Mouse (Mus musculus) adrenal gland, adult 2 months (tissue): ENCODE measurements around the gene Synj2. TPM values are rescaled to one million over a fixed set of nuclear protein-coding genes. Genes with fewer than 3 reads are reported as not detected.

Source experiments
- DNase-seq: peaks from one replicate; pipeline ENCODE4 v3.0.0; 2021
- polyA plus RNA-seq: library from polyadenylated mRNA; depleted of rRNA; stranded (reverse); fragments of >200 nt; gene quantifications from 2 replicates; pipeline ENCODE4 v1.2.3, GENCODE M21; 2012
- total RNA-seq, 2 experiments: library from RNA; stranded (reverse); gene quantifications; 2 replicates each; pipeline ENCODE4 v1.2.3; 2021

The Synj2 gene
- total and polyA plus RNA-seq, 3 experiments: 3.6 to 18.3 (median 9.7) TPM

DNA sequence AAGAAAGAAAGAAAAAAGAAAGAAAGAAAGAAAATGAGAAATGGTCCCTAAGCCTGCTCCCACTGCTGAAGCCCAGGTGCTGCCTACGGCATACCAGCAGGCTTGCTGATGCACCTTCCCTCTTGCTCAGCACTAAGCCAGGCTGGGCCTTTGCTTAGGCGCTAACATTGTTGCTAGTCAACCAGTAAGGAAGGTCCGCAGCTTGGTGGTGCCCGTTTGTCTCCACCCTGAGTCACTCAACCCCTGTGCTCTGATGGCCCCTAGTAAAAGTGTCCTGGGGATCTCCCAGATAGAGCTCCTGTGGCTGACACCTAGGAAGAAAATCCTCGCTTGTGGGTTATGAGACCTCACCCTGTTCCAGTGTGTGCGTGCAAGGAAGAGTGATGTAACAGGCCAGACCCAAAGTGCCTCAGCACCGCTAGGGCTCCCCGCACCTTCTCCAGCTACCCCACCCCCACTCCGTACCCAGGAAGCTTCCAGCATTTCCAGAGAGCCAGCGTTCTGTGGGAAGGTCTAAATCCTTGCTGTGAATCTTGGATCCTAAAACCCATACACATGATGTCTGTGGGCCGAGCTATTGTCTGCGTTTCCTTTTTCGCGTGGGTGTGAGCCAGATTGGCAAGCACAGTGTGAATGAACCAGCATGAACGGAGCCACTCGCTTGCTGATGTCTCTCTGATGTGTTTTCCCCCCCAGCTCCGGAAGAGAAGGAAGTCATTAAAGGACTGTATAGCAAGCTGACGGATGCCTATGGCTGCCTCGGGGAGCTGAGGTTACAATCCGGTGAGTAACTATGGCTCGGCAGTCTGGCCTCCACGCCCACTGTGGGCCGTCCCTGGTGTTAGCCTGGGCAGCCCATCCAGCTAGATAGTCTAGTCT, 34.3 kb downstream of the Synj2 start:
- peak; percentile 36 for DNase-seq

DNA sequence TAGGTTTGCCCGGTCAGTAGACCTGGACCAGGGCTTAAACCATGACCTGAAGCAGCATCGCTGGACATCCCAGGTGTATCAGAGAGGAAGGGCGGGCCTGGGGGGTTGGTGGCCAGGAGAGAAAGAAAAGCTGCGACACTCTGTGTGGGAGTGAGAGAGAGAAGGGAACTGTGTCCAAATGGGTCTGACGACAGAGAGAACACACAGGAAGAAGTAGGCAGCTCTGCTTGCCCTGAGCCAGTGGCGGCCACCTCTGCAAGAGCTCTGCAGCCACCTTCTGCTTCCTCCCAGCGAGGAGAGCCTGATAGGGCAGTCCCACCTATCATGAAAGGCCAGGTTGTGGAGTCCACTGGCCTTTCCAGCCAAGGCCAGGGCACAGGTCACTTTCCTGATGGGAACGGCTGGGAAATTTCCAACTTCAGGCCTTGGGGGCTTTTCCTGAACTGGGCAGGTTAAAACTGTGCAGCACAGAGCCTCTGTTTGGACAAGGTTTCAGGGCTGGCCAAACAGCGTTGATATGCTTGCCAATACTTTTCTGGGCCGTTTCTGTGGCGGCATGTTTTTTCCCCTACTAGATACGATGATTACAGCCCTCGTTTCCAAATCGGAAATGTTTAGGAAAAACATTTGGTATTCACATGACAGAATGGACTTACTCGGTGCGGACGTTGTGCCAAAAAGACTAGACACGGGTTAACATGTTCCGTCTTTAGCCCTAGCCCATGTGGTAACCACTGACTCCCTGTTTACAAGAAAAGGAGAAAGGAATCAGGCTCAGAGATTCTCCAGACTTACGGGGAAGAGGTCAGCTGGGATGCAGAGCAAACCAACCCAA, 35.4 kb downstream of the Synj2 start:
- peak; percentile 15 for DNase-seq

DNA sequence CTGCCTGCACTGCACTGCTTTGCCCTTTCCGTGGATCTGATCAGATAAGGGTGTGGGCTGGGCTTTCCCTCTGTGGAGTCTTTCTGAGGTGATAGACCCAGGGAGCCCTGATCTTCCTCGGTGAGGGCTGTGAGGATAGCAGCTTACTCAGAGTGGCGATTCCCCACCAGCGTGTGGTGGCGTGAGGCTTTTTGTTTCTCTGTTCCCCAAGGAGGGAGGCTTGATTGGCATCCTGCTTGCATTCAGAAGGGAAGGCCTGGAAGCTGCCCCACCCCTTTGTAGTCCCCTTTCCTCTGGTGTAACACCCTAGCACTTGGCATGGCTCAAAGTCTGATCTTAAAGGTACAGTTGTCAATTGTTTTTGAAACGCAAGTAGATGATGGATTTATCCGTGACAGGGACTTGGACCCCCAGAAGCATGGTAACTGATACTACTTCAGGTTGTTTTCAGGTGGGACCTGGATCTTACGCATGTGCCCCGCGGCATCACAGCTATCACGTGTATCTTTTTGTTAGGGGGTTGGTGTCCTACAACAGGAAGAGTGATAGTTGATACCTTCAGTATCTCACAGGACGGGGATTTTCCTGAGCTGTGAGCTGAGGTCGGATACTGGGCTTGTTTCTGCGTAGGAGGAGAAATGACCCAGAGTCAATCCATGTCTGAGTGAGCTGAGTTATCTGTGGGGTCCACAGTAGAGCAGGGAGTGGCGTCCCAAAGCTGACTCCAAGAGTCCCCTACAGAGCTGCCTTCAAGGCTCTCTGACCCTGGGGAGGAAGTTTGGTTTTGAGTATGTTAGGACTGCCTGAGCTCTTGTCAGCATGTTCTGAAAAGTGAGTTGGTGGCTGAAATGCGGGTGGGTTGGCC, 36.2 kb downstream of the Synj2 start:
- no peak for DNase-seq

DNA sequence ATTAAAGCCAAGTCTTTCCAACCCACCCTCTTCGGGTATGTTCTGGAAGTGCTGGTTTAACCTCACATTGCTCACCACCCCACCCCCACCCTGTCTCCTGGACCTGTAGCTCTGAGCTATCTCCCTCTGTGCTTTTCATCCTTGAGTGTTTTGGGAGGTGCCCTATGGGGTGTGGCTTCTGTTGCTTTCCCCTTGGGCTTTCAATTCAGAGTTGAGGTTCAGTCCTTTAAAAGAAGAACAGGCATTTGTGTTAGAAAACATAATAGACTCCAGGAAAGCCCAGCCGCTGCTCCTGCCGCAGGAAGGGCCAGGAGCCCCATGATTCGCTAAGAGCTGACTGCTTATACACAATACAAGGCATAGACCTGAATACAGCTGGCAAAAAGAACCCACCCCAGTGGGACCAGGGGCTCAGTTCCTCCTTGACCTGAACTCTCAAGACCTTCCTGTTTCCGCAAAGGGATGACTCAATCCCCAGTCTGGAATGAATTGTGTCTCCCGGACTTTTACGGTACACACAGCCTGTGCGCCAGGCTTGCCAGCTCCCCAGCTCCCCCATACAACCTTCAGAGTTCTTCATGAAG, 36.9 kb downstream of the Synj2 start:
- no peak for DNase-seq

DNA sequence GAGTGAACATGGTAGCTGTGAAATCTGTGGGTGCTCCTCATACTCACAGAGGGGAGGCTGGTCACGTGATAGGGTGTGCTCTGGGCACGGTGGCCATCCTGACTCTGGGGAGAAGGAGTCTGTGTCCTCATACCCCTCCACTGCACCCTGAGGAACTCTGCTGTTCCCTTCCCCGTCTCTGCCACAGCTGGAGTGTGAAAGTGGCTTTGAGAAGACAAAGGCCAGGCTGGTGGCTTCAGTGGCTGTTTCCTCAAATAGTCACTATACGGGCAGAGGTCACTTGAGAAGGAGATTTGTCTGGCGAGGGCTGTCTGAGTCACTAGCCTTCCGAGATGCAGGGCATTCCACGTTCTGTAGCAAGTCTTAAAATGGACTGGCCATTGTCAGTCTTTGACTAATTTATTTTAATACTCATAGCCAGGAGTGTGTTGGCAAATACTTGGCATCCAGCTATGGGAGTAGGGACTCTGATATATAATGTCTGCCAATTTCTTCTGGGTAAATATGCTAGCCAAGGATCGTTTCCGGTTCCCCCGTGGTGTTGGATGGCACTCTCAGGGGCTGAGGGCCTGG, 37.5 kb downstream of the Synj2 start:
- DNase-seq: peak; percentile 52

DNA sequence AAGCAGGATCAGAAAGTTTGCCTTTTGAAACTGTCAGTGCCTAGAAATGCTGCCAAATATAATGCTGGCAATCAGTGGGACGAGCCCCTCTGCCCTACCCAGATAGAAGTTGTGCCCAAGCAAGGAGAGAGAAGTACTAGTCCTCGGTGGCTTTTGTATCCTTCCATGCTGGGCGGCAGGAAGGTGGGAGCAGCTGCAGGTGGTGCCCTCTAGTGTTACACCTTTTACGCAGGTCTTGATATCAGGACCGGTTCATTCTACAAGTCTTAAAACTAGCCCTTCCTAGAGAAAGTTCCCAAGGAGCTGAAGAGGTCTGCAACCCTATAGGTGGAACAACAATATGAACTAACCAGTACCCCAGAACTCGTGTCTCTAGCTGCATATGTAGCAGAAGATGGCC, 39.8 kb downstream of the Synj2 start:
- DNase-seq: no peak

DNA sequence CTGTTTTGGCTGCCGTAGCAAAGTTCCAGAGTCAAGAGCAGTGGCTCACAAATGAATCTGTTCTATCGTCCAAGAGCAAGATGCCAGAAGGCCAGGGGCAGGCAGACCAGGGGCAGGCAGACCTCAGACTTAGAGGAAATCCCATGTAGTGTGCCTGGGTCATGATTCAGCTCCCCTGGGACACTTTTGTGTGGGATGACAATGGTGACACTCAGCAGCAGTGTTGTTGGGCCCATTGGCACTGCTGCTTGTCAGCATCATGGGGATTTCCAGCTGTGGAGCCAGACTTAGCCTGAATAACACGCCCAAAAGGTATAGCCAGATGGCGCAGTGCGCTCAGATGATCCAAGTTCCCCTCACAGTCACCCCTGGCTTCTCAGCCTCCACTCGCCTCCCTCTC, 42.1 kb downstream of the Synj2 start:
- no peak for DNase-seq

DNA sequence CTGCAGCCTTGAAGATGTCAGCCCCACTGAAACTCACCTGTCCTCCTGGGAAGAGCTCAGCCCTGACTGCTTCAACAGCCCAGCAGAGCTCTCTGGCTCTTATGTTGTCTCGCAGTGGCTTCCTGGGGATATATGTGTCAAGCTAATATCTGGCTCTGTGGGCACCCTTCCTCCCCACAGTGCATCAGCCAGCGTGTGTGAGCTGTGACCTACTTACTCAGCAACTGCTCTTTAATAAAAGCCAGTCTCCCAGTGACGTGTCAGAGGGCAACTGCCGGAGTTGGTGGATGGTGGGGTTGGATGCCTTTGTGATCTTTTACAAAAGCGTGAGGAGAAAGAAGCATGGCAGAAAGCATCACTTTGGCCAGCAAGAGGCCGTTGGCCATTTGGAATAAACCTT, 42.8 kb downstream of the Synj2 start:
- no peak for DNase-seq

DNA sequence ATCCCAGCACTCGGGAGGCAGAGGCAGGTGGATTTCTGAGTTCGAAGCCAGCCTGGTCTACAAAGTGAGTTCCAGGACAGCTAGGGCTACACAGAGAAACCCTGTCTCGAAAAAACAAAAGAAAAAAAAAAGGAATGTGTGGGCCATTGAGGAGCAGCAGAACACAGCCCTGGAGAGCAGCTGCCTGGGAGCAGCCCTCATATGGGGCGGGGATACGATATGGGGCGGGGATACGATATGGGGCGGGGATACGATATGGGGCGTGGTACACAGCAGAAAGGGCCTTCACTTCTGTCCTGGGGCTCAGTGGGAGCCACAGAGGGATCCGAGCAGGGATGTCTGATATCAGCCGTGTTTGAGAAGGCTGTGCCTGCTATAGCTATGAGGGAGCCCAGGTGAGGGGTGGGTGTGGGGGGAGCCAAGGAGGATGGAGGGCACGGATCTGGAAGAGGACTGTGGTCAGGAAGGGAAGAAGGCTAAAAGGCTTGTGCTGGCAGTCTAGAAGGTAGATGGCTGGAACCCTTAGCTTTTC, 43.7 kb downstream of the Synj2 start:
- no peak for DNase-seq

DNA sequence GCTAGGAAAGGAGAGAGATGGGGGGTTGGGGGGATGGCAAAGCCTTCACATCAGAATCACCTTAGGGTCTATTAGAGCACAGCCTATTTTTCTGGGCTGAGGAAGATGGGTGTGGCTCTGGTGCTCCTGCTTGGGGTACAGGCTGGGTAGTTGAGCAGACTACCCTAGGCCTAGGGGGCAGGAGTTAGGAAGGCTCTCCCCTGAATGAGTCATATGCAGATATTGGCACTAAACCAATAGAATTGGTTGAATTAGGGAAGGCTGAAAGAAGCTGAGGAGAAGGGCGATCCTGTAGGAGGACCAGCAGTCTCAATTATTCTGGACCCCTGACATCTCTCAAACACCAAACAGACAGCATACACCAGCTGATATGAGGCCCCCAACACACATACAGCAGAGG, 44.2 kb downstream of the Synj2 start:
- DNase-seq: no peak

DNA sequence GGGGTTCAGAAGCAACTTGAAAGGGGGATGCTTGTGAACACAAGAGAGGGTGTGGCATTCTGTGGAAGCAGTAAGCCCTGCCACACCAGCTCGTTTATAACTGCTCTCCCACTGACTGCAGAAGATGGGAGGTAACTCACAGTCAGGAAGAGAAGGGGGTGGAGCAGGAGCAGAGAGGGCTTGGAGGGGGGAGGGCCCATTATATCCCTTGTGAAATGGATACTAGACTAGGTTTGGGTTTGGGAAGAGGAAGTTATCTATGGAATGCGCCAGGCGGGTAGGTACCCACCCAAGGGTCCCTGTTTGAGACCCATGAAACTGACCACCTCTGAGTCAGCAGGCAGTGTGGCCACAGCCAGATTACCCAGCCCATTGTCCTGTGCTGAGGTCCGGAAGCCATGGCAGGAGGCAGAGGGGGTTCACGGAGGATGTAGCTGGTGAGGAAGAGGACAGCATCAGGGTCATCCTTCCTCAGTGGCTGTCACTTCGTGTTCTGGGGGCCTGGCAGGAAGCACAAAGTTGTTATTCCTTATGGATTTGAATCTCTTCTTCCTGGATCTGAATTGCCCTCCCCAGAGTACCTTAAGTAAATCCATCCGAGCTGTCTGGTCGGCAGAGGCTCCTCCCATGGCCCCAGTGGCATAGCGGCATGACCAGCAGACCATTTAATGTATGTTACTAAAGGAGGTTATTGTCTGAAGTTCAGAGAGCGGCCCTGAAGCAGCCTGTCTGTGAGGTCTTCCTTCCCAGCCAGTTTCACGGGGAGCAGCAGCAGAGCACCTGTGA, 46.4 kb downstream of the Synj2 start:
- DNase-seq: no peak

DNA sequence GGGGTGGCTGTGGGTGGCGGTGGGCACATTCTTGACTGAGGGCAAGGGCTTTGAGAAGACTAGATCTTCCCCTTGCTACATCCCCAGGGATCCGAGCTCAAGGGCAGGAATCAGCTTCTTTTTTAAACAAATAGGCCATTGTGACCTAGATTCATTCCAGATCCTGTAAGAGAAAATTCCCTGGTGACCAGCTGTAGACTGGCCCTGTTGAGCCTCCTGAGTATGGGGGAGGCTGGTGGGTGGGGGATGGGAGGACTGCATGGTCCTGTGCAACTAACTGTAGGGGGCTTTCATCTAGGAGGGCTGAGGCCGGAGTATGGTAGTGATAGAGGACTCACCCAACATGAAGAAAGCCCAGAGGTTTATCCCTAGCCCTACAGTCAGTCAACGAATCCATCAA, 47.0 kb downstream of the Synj2 start:
- DNase-seq: no peak

DNA sequence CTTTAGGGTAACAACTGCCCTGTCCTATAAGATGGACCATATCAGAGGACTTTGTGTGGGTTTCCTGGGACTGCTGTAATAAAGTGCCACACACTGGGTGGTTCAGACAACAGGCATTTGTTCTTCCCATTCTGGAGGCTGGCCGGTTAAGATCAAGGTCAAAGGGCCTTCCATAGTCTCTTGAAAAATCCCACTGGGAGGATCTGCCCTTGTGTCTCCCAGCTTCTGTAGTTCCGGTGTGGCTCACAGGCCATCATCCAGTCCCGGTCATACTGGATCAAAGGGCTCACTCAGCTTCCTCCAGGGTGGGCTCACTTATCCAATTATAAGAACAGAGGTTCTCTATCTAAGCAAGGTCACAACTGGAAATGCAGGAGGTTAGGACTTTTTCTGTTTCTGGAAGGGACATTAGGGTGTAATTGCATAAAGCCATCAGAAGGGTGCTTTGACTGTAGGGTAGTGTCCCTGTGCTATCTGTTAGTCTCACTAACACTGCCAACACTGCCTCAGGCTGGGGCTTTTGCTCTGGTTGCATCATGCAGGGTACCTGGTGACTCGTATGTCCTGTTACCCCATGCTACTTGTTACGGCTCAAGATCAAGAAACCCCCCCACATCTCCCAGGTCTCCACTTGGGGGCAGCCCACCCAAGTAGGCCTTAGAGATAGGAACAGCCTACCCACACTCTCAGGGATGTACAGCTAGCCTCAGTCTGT, 51.9 kb downstream of the Synj2 start:
- DNase-seq: peak; percentile 64

DNA sequence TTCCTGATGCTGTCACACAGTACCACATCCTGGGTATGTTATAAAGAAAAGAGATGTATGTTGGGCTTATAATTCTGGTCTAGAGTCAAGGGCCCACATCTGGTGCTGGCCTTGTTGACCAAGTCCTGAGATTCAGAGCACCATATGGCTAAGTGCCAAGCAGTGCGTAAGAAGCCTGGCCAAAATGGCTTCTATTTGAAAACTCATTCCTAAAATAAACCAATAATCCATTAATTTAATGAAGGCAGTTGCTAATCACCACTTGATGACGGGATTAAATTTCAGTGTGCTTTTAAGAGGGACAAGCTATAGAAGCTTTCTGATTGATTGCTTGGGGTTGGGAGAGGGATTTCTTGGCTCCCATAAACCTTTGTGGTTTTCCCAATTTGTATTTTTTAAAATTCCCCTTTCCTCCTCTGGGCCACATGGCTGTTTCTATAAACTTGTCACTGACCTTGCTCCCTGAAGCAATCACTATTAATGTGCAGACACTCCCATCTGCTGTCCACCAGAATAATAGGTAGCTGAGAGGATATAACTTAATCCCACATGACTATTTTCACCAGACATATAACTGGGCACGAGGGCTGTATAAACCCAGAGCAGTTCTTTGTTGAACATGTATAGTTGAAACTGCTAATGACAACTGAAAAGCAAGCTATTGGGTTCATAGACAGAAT, 52.6 kb downstream of the Synj2 start:
- DNase-seq: no peak

DNA sequence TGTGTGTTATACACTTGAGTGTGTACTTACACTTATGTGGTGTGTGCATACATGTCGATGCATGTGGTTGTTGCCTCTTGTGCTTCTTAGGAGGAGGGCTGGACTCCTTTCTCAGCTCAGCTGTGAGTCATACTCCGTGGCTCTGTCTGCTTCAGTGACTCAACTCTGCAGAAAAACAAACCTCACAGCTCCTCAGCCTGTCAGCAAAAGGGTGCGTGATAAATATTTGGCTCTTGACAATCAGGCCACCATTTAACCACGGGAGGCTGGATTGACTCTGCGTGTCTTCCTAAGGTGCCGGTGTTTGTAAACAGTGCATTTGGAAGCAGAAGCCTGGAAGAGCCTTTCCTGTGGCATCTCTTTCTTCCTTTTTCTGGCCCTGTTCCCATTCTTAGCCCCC, 53.5 kb downstream of the Synj2 start:
- peak; percentile 77 for DNase-seq

DNA sequence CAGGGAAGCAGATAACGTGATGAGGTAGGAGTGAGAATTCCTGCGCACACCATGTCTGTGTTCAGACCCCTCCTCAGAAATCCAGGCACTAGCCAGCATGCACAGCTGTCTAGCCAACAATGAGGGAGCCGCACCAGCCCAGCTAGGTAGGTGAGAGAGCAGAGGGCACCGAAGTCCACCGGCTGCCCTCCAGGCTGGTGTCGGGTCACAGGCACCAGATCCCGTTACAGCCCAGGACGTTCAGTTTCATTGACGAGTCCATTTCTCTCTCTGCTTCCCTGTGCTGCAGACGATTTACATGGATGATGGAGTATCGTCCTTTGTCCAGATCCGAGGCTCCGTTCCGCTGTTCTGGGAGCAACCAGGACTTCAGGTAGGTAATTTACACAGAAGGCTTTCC, 55.5 kb downstream of the Synj2 start:
- DNase-seq: no peak

DNA sequence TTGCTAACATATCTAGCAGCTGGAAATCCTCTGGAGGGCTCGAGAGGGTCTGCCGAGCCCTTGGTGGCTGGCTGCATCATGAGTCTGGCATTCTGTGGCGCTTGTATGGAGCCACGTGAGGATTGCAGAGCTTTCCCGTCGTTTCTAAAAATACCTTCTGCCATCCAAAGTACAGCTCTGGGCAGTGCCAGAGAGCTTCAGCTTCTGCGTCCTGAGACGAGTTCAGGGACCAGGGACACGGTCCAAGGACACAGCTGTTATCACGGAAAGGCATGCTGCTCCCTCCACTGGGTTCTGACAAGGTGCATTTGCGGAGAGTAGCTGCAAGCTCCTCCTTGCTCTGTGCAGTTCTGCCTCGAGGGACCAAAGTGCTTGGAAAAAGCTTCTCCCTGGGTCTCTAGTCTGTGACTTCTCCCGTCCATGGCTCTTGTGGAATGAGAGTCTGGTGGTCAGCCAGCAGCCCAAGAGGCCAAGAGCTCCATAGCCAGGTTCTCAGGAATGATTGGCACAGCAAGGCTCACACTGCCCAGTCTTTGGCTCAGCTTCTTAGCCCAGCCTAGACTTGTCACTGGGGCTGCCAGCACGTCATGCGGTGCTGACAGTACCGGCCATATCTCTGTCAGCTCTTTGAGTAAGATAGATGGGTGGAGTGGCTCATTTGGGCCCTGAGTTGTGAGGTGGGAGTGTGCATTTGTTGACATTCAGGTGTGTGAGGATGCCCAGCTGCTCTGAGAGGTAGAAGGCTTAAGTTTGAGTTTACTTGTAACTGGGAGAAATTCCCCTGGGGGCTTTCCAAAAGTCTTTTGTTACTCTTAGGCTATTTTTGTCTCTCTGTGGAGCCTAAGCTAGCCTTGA, 56.5 kb downstream of the Synj2 start:
- DNase-seq: peak; percentile 88

DNA sequence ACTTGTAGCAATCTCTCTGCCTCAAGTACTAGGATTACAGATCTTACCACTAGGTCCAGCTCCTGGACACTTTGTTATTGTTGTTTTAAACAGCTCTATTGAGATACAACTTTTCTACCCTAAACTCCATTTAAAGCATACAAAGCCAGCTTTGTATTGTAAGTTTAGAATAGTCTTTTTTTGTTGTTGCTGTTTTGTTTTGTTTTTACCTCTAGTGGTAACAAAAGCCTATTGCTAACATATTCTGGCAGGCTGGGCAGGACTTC, 57.1 kb downstream of the Synj2 start:
- DNase-seq: no peak
